ENCODE assay signal across 16 mouse cellular contexts in genomic region chr15:103318201-103318816, GRCm38 (mm10). TPM values are rescaled to one million over a fixed set of nuclear protein-coding genes. Genes with fewer than 3 reads are reported as not detected.
A peak's percentile ranks its signal among the peaks of the same experiment; 100 is the strongest.
DNase-seq lines count a peak whose midpoint lies in the region; ATAC-seq and TF ChIP-seq lines count a peak whose summit lies in the region.
"Had no signal": no experiment of that assay in that cellular context is flagged by ENCODE, and none has a peak within 500 bp of the region (broad histone marks: within the 10 kb centered on the region; RNA-seq: fewer than 3 reads in every experiment).

No protein-coding gene starts in this region.

- no peak for TF ChIP-seq CTCF in heart, postnatal 0 days (IDR thresholded peaks at IDR 0.05; ENCODE audit: low read depth)

- no peak for DNase-seq in hindbrain, embryonic 11.5 days (ENCODE audit: low spot score)
- DNase-seq in hindbrain, embryonic 14.5 days (ENCODE audit: low spot score) = no peak
- DNase-seq in neural tube, embryonic 10.5 days (ENCODE audit: extremely low spot score, low spot score) = no peak
- DNase-seq in heart, postnatal 0 days (ENCODE audit: low spot score) = no peak
- no peak for DNase-seq in layer of hippocampus, adult 18-20 months (ENCODE audit: low spot score in 2 of 2)
- DNase-seq in spleen, postnatal 10 days (ENCODE audit: low spot score in 2 of 2) = no peak
- DNase-seq: adrenal gland, postnatal 25 days; kidney, postnatal 14 days; lung, postnatal 4 days; right cerebral cortex, postnatal 4 days had no signal

- H3K4me2 ChIP-seq in hindbrain, embryonic 11.5 days (replicated peaks; ENCODE audit: low read depth, low read length) = no peak overlapping the region
- no peak overlapping the region for H3K4me2 ChIP-seq in hindbrain, embryonic 14.5 days (replicated peaks)
- H3K4me2 ChIP-seq in neural tube, embryonic 14.5 days (ENCODE audit: low read depth, low read length) = no peak overlapping the region
- no peak overlapping the region for H3K4me2 ChIP-seq in heart, postnatal 0 days (ENCODE audit: low read depth, low read length)
- H3K4me2 ChIP-seq: liver, embryonic 12.5 days had no signal

- H3K4me1 ChIP-seq in hindbrain, embryonic 11.5 days (replicated peaks; ENCODE audit: control insufficient read depth, insufficient read depth, low read length) = peaks cover 17% of the 10 kb centered on the region
- H3K4me1 ChIP-seq in hindbrain, embryonic 14.5 days (replicated peaks; ENCODE audit: control insufficient read depth, insufficient read depth, low read length) = peaks cover 25% of the 10 kb centered on the region; the same call in 1 of the 2 replicates
- peaks cover 12% of the 10 kb centered on the region; the same call in 1 of the 2 replicates for H3K4me1 ChIP-seq in neural tube, embryonic 14.5 days (ENCODE audit: control insufficient read depth, insufficient read depth, low read length)
- H3K4me1 ChIP-seq in heart, postnatal 0 days (ENCODE audit: control insufficient read depth, insufficient read depth) = peaks cover 25% of the 10 kb centered on the region

- no peaks in the 10 kb centered on the region for H3K36me3 ChIP-seq in hindbrain, embryonic 11.5 days (ENCODE audit: control insufficient read depth, insufficient read depth, low read length)
- peaks cover 41% of the 10 kb centered on the region for H3K36me3 ChIP-seq in hindbrain, embryonic 14.5 days (replicated peaks; ENCODE audit: control insufficient read depth, insufficient read depth)
- peaks cover 16% of the 10 kb centered on the region; the same call in 1 of the 2 replicates for H3K36me3 ChIP-seq in neural tube, embryonic 14.5 days (ENCODE audit: control insufficient read depth, insufficient read depth, low read length)
- H3K36me3 ChIP-seq in heart, postnatal 0 days (replicated peaks; ENCODE audit: control insufficient read depth, insufficient read depth, low read length) = no peaks in the 10 kb centered on the region

- 0 out of 2 replicates have a peak overlapping the region, but pooled peaks have one; percentile 10 for H3K27ac ChIP-seq in hindbrain, embryonic 11.5 days (ENCODE audit: low read depth, low read length)
- H3K27ac ChIP-seq in hindbrain, embryonic 14.5 days = no peak overlapping the region
- H3K27ac ChIP-seq in neural tube, embryonic 14.5 days (ENCODE audit: low read depth, low read length) = peak overlapping the region; percentile 4; the same call in 1 of the 2 replicates
- peak overlapping the region; percentile 47 for H3K27ac ChIP-seq in heart, postnatal 0 days (ENCODE audit: low read depth)
- H3K27ac ChIP-seq: liver, embryonic 12.5 days had no signal

- H3K4me3 ChIP-seq in hindbrain, embryonic 11.5 days (ENCODE audit: low read depth, low read length) = no peak overlapping the region
- no peak overlapping the region for H3K4me3 ChIP-seq in hindbrain, embryonic 14.5 days (replicated peaks; ENCODE audit: low read length)
- no peak overlapping the region for H3K4me3 ChIP-seq in neural tube, embryonic 14.5 days (ENCODE audit: low read depth, low read length)
- H3K4me3 ChIP-seq in heart, postnatal 0 days (ENCODE audit: low read depth, low read length) = no peak overlapping the region
- H3K4me3 ChIP-seq: liver, embryonic 12.5 days had no signal

- no peaks in the 10 kb centered on the region for H3K27me3 ChIP-seq in hindbrain, embryonic 11.5 days (ENCODE audit: control insufficient read depth, insufficient read depth, low read length)
- H3K27me3 ChIP-seq in hindbrain, embryonic 14.5 days (ENCODE audit: control insufficient read depth, insufficient read depth, low read length) = no peaks in the 10 kb centered on the region
- H3K27me3 ChIP-seq in neural tube, embryonic 14.5 days (ENCODE audit: control insufficient read depth, insufficient read depth, low read length) = no peaks in the 10 kb centered on the region
- H3K27me3 ChIP-seq in heart, postnatal 0 days (ENCODE audit: control insufficient read depth, insufficient read depth, low read length) = no peaks in the 10 kb centered on the region
- H3K27me3 ChIP-seq: CH12.LX; liver, embryonic 12.5 days had no signal

- no peak overlapping the region for H3K9ac ChIP-seq in hindbrain, embryonic 11.5 days (ENCODE audit: low read depth, low read length)
- H3K9ac ChIP-seq in hindbrain, embryonic 14.5 days = no peak overlapping the region
- no peak overlapping the region for H3K9ac ChIP-seq in neural tube, embryonic 14.5 days (replicated peaks; ENCODE audit: low read depth, low read length)
- no peak overlapping the region for H3K9ac ChIP-seq in heart, postnatal 0 days (replicated peaks; ENCODE audit: low read depth, low read length)
- H3K9ac ChIP-seq: liver, embryonic 12.5 days had no signal

- ATAC-seq in hindbrain, embryonic 11.5 days (ENCODE audit: low FRiP score) = no peak
- ATAC-seq in hindbrain, embryonic 14.5 days (ENCODE audit: low FRiP score) = no peak
- ATAC-seq in neural tube, embryonic 14.5 days (ENCODE audit: low read depth) = no peak
- ATAC-seq in heart, postnatal 0 days (ENCODE audit: insufficient read depth, low read depth) = no peak
- ATAC-seq: liver, embryonic 12.5 days had no signal

- TF ChIP-seq EP300 in heart, postnatal 0 days (IDR thresholded peaks at IDR 0.05; ENCODE audit: low read depth) = no peak

- WGBS in hindbrain, embryonic 11.5 days = 56% methylated on average over 3 of the region's 3 CpGs
- WGBS in hindbrain, embryonic 14.5 days = 69% methylated on average over 3 of the region's 3 CpGs
- 78% methylated on average over 3 of the region's 3 CpGs for WGBS in neural tube, embryonic 14.5 days
- whole genome bisulfite sequencing in heart, postnatal 0 days = 69% methylated on average over 3 of the region's 3 CpGs

- H3K9me3 ChIP-seq in hindbrain, embryonic 11.5 days (ENCODE audit: control insufficient read depth, low read length) = no peaks in the 10 kb centered on the region
- no peaks in the 10 kb centered on the region for H3K9me3 ChIP-seq in hindbrain, embryonic 14.5 days (ENCODE audit: control insufficient read depth, low read length)
- H3K9me3 ChIP-seq in neural tube, embryonic 14.5 days (ENCODE audit: control insufficient read depth, low read length) = no peaks in the 10 kb centered on the region
- no peaks in the 10 kb centered on the region for H3K9me3 ChIP-seq in heart, postnatal 0 days (replicated peaks; ENCODE audit: control insufficient read depth, low read length)
- H3K9me3 ChIP-seq: liver, embryonic 12.5 days had no signal

RNA-seq across cellular contexts. Expression of gene Gpr84, which starts 7.9 kb away (rescaled TPM):
- 0.11 and 0.34 TPM in 2 replicates for polyA plus RNA-seq in hindbrain, embryonic 11.5 days (2014; fragmentation: Nextera tagmentation; extraction: Ambion mirVana)
- 0.12 and 0.39 TPM in 2 replicates for polyA plus RNA-seq in hindbrain, embryonic 14.5 days (2014; fragmentation: Nextera tagmentation; extraction: Ambion mirVana)
- 0.35 and 0.40 TPM in 2 replicates for polyA plus RNA-seq in neural tube, embryonic 14.5 days (2014; fragmentation: Nextera tagmentation; extraction: Ambion mirVana)
- not detected in 2 replicates for total RNA-seq in heart, postnatal 0 days (2014; rRNA removed; ENCODE audit: low replicate concordance)
- 0.10 TPM in 1 of 2 replicates, not detected in the other for polyA plus RNA-seq in heart, postnatal 0 days (2015; fragmentation: Nextera tagmentation; extraction: Ambion mirVana)
- under 1 TPM; 0.54 to 0.63 TPM for total RNA-seq in layer of hippocampus, adult 18-20 months (2021)
- total RNA-seq: adrenal gland, postnatal 25 days; heart, postnatal 14 days had no signal
- polyA plus RNA-seq: forebrain, embryonic 11.5 days; urinary bladder, adult 2 months had no signal

RNA-seq across cellular contexts. Expression of gene Zfp385a, which starts 21.6 kb away (rescaled TPM):
- polyA plus RNA-seq in hindbrain, embryonic 11.5 days (2014; fragmentation: Nextera tagmentation; extraction: Ambion mirVana) = 19.7 and 22.2 TPM in 2 replicates
- 25.7 and 25.9 TPM in 2 replicates for polyA plus RNA-seq in hindbrain, embryonic 14.5 days (2014; fragmentation: Nextera tagmentation; extraction: Ambion mirVana)
- 19.2 and 20.7 TPM in 2 replicates for polyA plus RNA-seq in neural tube, embryonic 14.5 days (2014; fragmentation: Nextera tagmentation; extraction: Ambion mirVana)
- 5.4 and 7.9 TPM in 2 replicates for total RNA-seq in heart, postnatal 0 days (2014; rRNA removed; ENCODE audit: low replicate concordance)
- 4.5 and 5.5 TPM in 2 replicates for polyA plus RNA-seq in heart, postnatal 0 days (2015; fragmentation: Nextera tagmentation; extraction: Ambion mirVana)
- total RNA-seq in layer of hippocampus, adult 18-20 months (2021) = 10 to 100 TPM; 43.7 to 49.8 TPM

RNA-seq across cellular contexts. Expression of gene Copz1, which starts 45.8 kb away (rescaled TPM):
- 310 and 313 TPM in 2 replicates for polyA plus RNA-seq in hindbrain, embryonic 11.5 days (2014; fragmentation: Nextera tagmentation; extraction: Ambion mirVana)
- 214 and 220 TPM in 2 replicates for polyA plus RNA-seq in hindbrain, embryonic 14.5 days (2014; fragmentation: Nextera tagmentation; extraction: Ambion mirVana)
- polyA plus RNA-seq in neural tube, embryonic 14.5 days (2014; fragmentation: Nextera tagmentation; extraction: Ambion mirVana) = 195 and 216 TPM in 2 replicates
- total RNA-seq in heart, postnatal 0 days (2014; rRNA removed; ENCODE audit: low replicate concordance) = 109 and 117 TPM in 2 replicates
- polyA plus RNA-seq in heart, postnatal 0 days (2015; fragmentation: Nextera tagmentation; extraction: Ambion mirVana) = 124 TPM in 2 replicates
- total RNA-seq in layer of hippocampus, adult 18-20 months (2021) = 100 to 1,000 TPM in 1 of 2 experiments, 10 to 100 TPM in 1; 97.0 to 100 TPM

RNA-seq across cellular contexts. Expression of gene Itga5, which starts 48.3 kb away (rescaled TPM):
- 16.4 and 20.0 TPM in 2 replicates for polyA plus RNA-seq in hindbrain, embryonic 11.5 days (2014; fragmentation: Nextera tagmentation; extraction: Ambion mirVana)
- polyA plus RNA-seq in hindbrain, embryonic 14.5 days (2014; fragmentation: Nextera tagmentation; extraction: Ambion mirVana) = 7.7 and 8.1 TPM in 2 replicates
- 3.8 and 7.4 TPM in 2 replicates for polyA plus RNA-seq in neural tube, embryonic 14.5 days (2014; fragmentation: Nextera tagmentation; extraction: Ambion mirVana)
- 83.3 and 85.4 TPM in 2 replicates for total RNA-seq in heart, postnatal 0 days (2014; rRNA removed; ENCODE audit: low replicate concordance)
- polyA plus RNA-seq in heart, postnatal 0 days (2015; fragmentation: Nextera tagmentation; extraction: Ambion mirVana) = 44.3 and 47.5 TPM in 2 replicates
- total RNA-seq in layer of hippocampus, adult 18-20 months (2021) = 1 to 10 TPM; 1.1 to 1.2 TPM
